Mouse (Mus musculus) ES-E14 (cell line): ENCODE data around the gene Arhgap33.

Experiments used
- CHD2 ChIP-seq: IDR thresholded peaks from 2 replicates; pipeline ENCODE4 v1.6.1; 2014; ENCODE audit warnings: mild to moderate bottlenecking, low read depth, low read length, inconsistent platforms
- MAFK ChIP-seq: IDR thresholded peaks from 2 replicates; pipeline ENCODE4 v1.6.1; 2014; ENCODE audit warnings: mild to moderate bottlenecking, low read depth, low read length, inconsistent platforms; ENCODE audit not compliant: insufficient read depth
- ZC3H11A ChIP-seq: IDR thresholded peaks from 2 replicates; pipeline ENCODE4 v1.6.1; 2012; ENCODE audit warnings: low read depth, mild to moderate bottlenecking, inconsistent platforms, low read length, borderline replicate concordance
- ZNF384 ChIP-seq: IDR thresholded peaks from 2 replicates; pipeline ENCODE4 v1.6.1; 2012; ENCODE audit warnings: low read depth, low read length, inconsistent platforms

- TF ChIP-seq MAFK: no peak
- no peak for TF ChIP-seq ZC3H11A
- TF ChIP-seq ZNF384: no peak
- TF ChIP-seq CHD2: no peak
Measured at GRCm38 (mm10) chr7:30540572-30540971, 5.7 kb upstream of the Arhgap33 start.
